Mouse (Mus musculus): ENCODE results near the gene Clk1. TPM values are rescaled to one million over a fixed set of nuclear protein-coding genes. Genes with fewer than 3 reads are reported as not detected.
"Not testable (repeated sequence)": the region's sequence is repeated elsewhere in the genome, so short reads cannot be mapped to it uniquely, and the experiment has no call there.

Gene Clk1
- polyA plus RNA-seq, 1 experiment, result 321 TPM

GRCm38 (mm10) chr1:58408141-58408540 is 15.7 kb downstream of the Clk1 start:
- DNase-seq (ENCODE audit: extremely low spot score in 1 of 2, low spot score in 1 of 2), result no peak

GRCm38 (mm10) chr1:58407321-58407720 is 16.5 kb downstream of the Clk1 start:
- no peak for DNase-seq (ENCODE audit: extremely low spot score in 1 of 2, low spot score in 1 of 2)

GRCm38 (mm10) chr1:58403745-58404144 is 20.1 kb downstream of the Clk1 start:
- no peak for DNase-seq (ENCODE audit: extremely low spot score in 1 of 2, low spot score in 1 of 2)

GRCm38 (mm10) chr1:58401396-58401795 is 22.5 kb downstream of the Clk1 start:
- DNase-seq (ENCODE audit: extremely low spot score in 1 of 2, low spot score in 1 of 2), result no peak

- DNase-seq (ENCODE audit: extremely low spot score in 1 of 2, low spot score in 1 of 2), result no peak
These were observed 26.1 kb downstream of the Clk1 start for GRCm38 (mm10) chr1:58397731-58398130.

GRCm38 (mm10) chr1:58396179-58396578 is 27.7 kb downstream of the Clk1 start:
- no peak for DNase-seq (ENCODE audit: extremely low spot score in 1 of 2, low spot score in 1 of 2)

GRCm38 (mm10) chr1:58395341-58395740 is 28.5 kb downstream of the Clk1 start:
- DNase-seq (ENCODE audit: extremely low spot score in 1 of 2, low spot score in 1 of 2), result no peak

- DNase-seq (ENCODE audit: extremely low spot score in 1 of 2, low spot score in 1 of 2), result peak in 1 of 2 experiments; percentile 48
These were observed 30.3 kb downstream of the Clk1 start for GRCm38 (mm10) chr1:58393284-58394195.

- peak; percentile 79 to 92 for DNase-seq (ENCODE audit: extremely low spot score in 1 of 2, low spot score in 1 of 2)
These were observed 31.1 kb downstream of the Clk1 start, which contains the start of gene Bzw1 for GRCm38 (mm10) chr1:58392652-58393283. Bzw1 (plus strand) TSS chr1:58392898.

- DNase-seq (ENCODE audit: extremely low spot score in 1 of 2, low spot score in 1 of 2), result no peak
These were observed 31.6 kb downstream of the Clk1 start for GRCm38 (mm10) chr1:58392268-58392651.

- no peak for DNase-seq (ENCODE audit: extremely low spot score in 1 of 2, low spot score in 1 of 2)
These were observed 32.2 kb downstream of the Clk1 start for GRCm38 (mm10) chr1:58391421-58392267.

- DNase-seq (ENCODE audit: extremely low spot score in 1 of 2, low spot score in 1 of 2), result no peak
These were observed 41.1 kb downstream of the Clk1 start for GRCm38 (mm10) chr1:58382586-58383281.

- DNase-seq (ENCODE audit: extremely low spot score in 1 of 2, low spot score in 1 of 2), result no peak
These were observed 48.2 kb downstream of the Clk1 start for GRCm38 (mm10) chr1:58375574-58376147.

GRCm38 (mm10) chr1:58374266-58374665 is 49.6 kb downstream of the Clk1 start:
- not testable (repeated sequence) for DNase-seq (ENCODE audit: extremely low spot score in 1 of 2, low spot score in 1 of 2)

GRCm38 (mm10) chr1:58369716-58370115 is 54.1 kb downstream of the Clk1 start:
- no peak for DNase-seq (ENCODE audit: extremely low spot score in 1 of 2, low spot score in 1 of 2)

GRCm38 (mm10) chr1:58366737-58367471 is 57.0 kb downstream of the Clk1 start:
- peak in 1 of 2 experiments; percentile 37 for DNase-seq (ENCODE audit: extremely low spot score in 1 of 2, low spot score in 1 of 2)

- no peak for DNase-seq (ENCODE audit: extremely low spot score in 1 of 2, low spot score in 1 of 2)
These were observed 58.0 kb downstream of the Clk1 start for GRCm38 (mm10) chr1:58365829-58366228.

GRCm38 (mm10) chr1:58364551-58364950 is 59.3 kb downstream of the Clk1 start:
- no peak for DNase-seq (ENCODE audit: extremely low spot score in 1 of 2, low spot score in 1 of 2)

GRCm38 (mm10) chr1:58362296-58362695 is 61.6 kb downstream of the Clk1 start:
- DNase-seq (ENCODE audit: extremely low spot score in 1 of 2, low spot score in 1 of 2), result no peak
